Comparison of ENCODE assay signal across 8 mouse cellular contexts in the genomic region with DNA sequence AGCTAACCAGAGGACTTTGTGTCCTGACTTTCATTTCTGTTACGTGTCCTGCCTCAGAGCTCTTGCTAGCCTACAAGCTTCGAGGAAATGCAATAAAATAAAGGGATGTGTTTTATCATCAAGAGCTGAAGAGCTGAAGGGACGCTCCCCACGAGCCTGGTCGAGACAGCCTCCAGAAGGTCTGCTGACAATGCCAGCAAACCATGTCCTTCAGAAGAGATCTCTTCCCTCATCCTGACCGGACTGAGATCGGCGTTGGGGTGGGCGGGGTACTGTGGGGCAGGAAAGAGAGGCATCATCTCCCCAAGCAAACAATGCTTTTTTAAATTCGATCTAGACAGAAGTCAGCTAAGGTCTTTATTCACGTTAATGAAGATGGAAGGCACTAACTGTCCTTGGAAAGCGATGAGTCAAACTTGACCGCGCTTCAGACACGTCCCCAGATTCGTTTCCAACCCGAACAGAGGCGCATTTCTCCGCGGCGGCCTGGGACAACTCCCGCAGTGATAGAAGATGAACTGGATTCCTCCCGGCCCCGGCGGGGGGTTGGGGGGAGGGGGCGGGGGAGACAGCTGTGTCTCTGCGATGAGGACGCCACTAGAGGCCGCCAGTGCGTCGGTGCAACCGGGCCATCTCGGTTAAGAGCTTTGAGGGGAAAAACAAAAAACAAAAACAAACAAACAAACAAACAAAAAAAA. TPM values are rescaled to one million over a fixed set of nuclear protein-coding genes. Genes with fewer than 3 reads are reported as not detected.
A peak's percentile ranks its signal among the peaks of the same experiment; 100 is the strongest.
DNase-seq lines count a peak whose midpoint lies in the region; ATAC-seq and TF ChIP-seq lines count a peak whose summit lies in the region.

No protein-coding gene starts in this region.

- TF ChIP-seq CTCF in ES-Bruce4 (IDR thresholded peaks at IDR 0.05; ENCODE audit: low read depth, low read length): peak; percentile 59
- peak; percentile 61 for TF ChIP-seq CTCF in forebrain, postnatal 0 days (IDR thresholded peaks at IDR 0.05; ENCODE audit: low read depth)

- H3K4me1 ChIP-seq in ES-Bruce4 (ENCODE audit: control insufficient read depth, insufficient read depth, low read length): no peaks in the 10 kb centered on the region
- H3K4me1 ChIP-seq in brown adipose tissue, adult 24 weeks (ENCODE audit: control insufficient read depth, insufficient read depth, insufficient read length, low read length): 0 out of 2 replicates have a peak, but pooled peaks cover 2% of the 10 kb centered on the region
- H3K4me1 ChIP-seq in forebrain, postnatal 0 days (ENCODE audit: insufficient read depth): 0 out of 2 replicates have a peak, but pooled peaks cover 8% of the 10 kb centered on the region
- H3K4me1 ChIP-seq in hindbrain, embryonic 12.5 days: peaks cover 37% of the 10 kb centered on the region
- peaks cover 27% of the 10 kb centered on the region for H3K4me1 ChIP-seq in midbrain, embryonic 11.5 days (ENCODE audit: control insufficient read depth, insufficient read depth, low read length)

- no peak for TF ChIP-seq POLR2A in ES-Bruce4 (IDR thresholded peaks at IDR 0.05; ENCODE audit: insufficient read depth, low read length)

- peak overlapping the region; percentile 87 for H3K4me2 ChIP-seq in forebrain, postnatal 0 days (ENCODE audit: low read depth)
- H3K4me2 ChIP-seq in hindbrain, embryonic 12.5 days (replicated peaks): peak overlapping the region; percentile 86
- peak overlapping the region; percentile 65 for H3K4me2 ChIP-seq in midbrain, embryonic 11.5 days

- peak overlapping the region; percentile 22 for H3K4me3 ChIP-seq in ES-Bruce4 (ENCODE audit: low read depth, low read length)
- peak overlapping the region; percentile 59 for H3K4me3 ChIP-seq in brown adipose tissue, adult 24 weeks (ENCODE audit: insufficient read depth, low read depth, low read length)
- H3K4me3 ChIP-seq in forebrain, postnatal 0 days (ENCODE audit: low read depth, low read length): peak overlapping the region; percentile 37
- peak overlapping the region; percentile 38 for H3K4me3 ChIP-seq in hindbrain, embryonic 12.5 days
- H3K4me3 ChIP-seq in midbrain, embryonic 11.5 days (ENCODE audit: low read depth, low read length): peak overlapping the region; percentile 30

- H3K27me3 ChIP-seq in ES-Bruce4 (ENCODE audit: control insufficient read depth, insufficient read depth, low read length, poor library complexity, severe bottlenecking): no peaks in the 10 kb centered on the region
- peaks cover 15% of the 10 kb centered on the region; the same call in 1 of the 2 replicates for H3K27me3 ChIP-seq in forebrain, postnatal 0 days (ENCODE audit: insufficient read depth, low read length)
- H3K27me3 ChIP-seq in hindbrain, embryonic 12.5 days: peaks cover 68% of the 10 kb centered on the region
- H3K27me3 ChIP-seq in midbrain, embryonic 11.5 days (ENCODE audit: control insufficient read depth, insufficient read depth, low read length): peaks cover 53% of the 10 kb centered on the region

- H3K9ac ChIP-seq in ES-Bruce4 (ENCODE audit: low read depth, poor library complexity, severe bottlenecking): no peak overlapping the region
- peak overlapping the region; percentile 34; the same call in 1 of the 2 replicates for H3K9ac ChIP-seq in forebrain, postnatal 0 days
- H3K9ac ChIP-seq in hindbrain, embryonic 12.5 days: peak overlapping the region; percentile 53
- H3K9ac ChIP-seq in midbrain, embryonic 11.5 days (ENCODE audit: low read length): peak overlapping the region; percentile 26; the same call in 1 of the 2 replicates

- peak; percentile 81 for DNase-seq in forebrain, postnatal 0 days
- peak; percentile 69 to 93 for DNase-seq in left cerebral cortex, postnatal 10 days (ENCODE audit: extremely low spot score in 1 of 2, low spot score in 2 of 2)
- DNase-seq in midbrain, embryonic 11.5 days (ENCODE audit: low spot score, missing footprints): peak; percentile 94
- DNase-seq in skeletal muscle tissue, adult 2 months (ENCODE audit: low read depth, low spot score): peak; percentile 64

- no peak for TF ChIP-seq EP300 in ES-Bruce4 (IDR thresholded peaks at IDR 0.05; ENCODE audit: insufficient read depth, low read depth, low read length)

- H3K36me3 ChIP-seq in ES-Bruce4 (ENCODE audit: control insufficient read depth, insufficient read depth, low read length, poor library complexity, severe bottlenecking): no peaks in the 10 kb centered on the region
- no peaks in the 10 kb centered on the region for H3K36me3 ChIP-seq in forebrain, postnatal 0 days (ENCODE audit: insufficient read depth)
- no peaks in the 10 kb centered on the region for H3K36me3 ChIP-seq in hindbrain, embryonic 12.5 days
- H3K36me3 ChIP-seq in midbrain, embryonic 11.5 days (ENCODE audit: control insufficient read depth, insufficient read depth, low read length): no peaks in the 10 kb centered on the region

- no peak overlapping the region for H3K27ac ChIP-seq in ES-Bruce4 (ENCODE audit: insufficient read depth, low read length)
- H3K27ac ChIP-seq in brown adipose tissue, adult 24 weeks (replicated peaks; ENCODE audit: low read depth, low read length): peak overlapping the region; percentile 86
- peak overlapping the region; percentile 71 for H3K27ac ChIP-seq in forebrain, postnatal 0 days (ENCODE audit: low read depth, low read length)
- no peak overlapping the region for H3K27ac ChIP-seq in hindbrain, embryonic 12.5 days
- H3K27ac ChIP-seq in midbrain, embryonic 11.5 days (ENCODE audit: low read depth, low read length): no peak overlapping the region

- no peaks in the 10 kb centered on the region for H3K9me3 ChIP-seq in ES-Bruce4 (replicated peaks; ENCODE audit: control insufficient read depth, insufficient read depth, low read length, poor library complexity, severe bottlenecking)
- H3K9me3 ChIP-seq in forebrain, postnatal 0 days (ENCODE audit: low read length): no peaks in the 10 kb centered on the region
- H3K9me3 ChIP-seq in hindbrain, embryonic 12.5 days (replicated peaks): no peaks in the 10 kb centered on the region
- no peaks in the 10 kb centered on the region for H3K9me3 ChIP-seq in midbrain, embryonic 11.5 days (ENCODE audit: control insufficient read depth, low read length)

- no peak for ATAC-seq in forebrain, postnatal 0 days
- ATAC-seq in hindbrain, embryonic 12.5 days (ENCODE audit: low FRiP score): peak; percentile 24
- peak; percentile 34; the same call in 1 of the 2 replicates for ATAC-seq in midbrain, embryonic 11.5 days (ENCODE audit: low FRiP score)
- ATAC-seq in inflammation-experienced regulatory T-cells, adult 6 months: no peak

- intact Hi-C loops in left cerebral cortex, postnatal 10 days (cut with DNase I): loop anchor here (2.0 to 10.0 kb wide), 7 partner anchors 502 to 1972 kb away; no protein-coding TSS in a partner anchor

- 1% methylated on average over 33 of the region's 33 CpGs for WGBS in forebrain, postnatal 0 days
- under 1% methylated on average over 31 of the region's 33 CpGs for WGBS in hindbrain, embryonic 12.5 days
- under 1% methylated on average over 33 of the region's 33 CpGs for WGBS in midbrain, embryonic 11.5 days

RNA-seq across cellular contexts. Expression of gene Gm37419, which starts 5.2 kb away (rescaled TPM):
- not detected in 2 replicates for polyA plus RNA-seq in ES-Bruce4 (2011; ENCODE audit: insufficient read depth, insufficient read length, low read depth, missing spikeins)
- not detected in 2 replicates for polyA plus RNA-seq in brown adipose tissue, adult 24 weeks (2012; ENCODE audit: insufficient read depth, insufficient read length, missing spikeins)
- total RNA-seq in forebrain, postnatal 0 days (2014; rRNA removed): not detected in 2 replicates
- polyA plus RNA-seq in forebrain, postnatal 0 days (2015; fragmentation: Nextera tagmentation; extraction: Ambion mirVana): not detected in 2 replicates
- not detected in 2 replicates for polyA plus RNA-seq in hindbrain, embryonic 12.5 days (2016; fragmentation: Nextera tagmentation; extraction: Ambion mirVana)
- not detected for total RNA-seq in left cerebral cortex, postnatal 10 days (2021)
- polyA plus RNA-seq in midbrain, embryonic 11.5 days (2014; fragmentation: Nextera tagmentation; extraction: Ambion mirVana): not detected in 2 replicates
- not detected for polyA plus RNA-seq in inflammation-experienced regulatory T-cells, adult 6 months (2017; shearing (Covaris generic))

RNA-seq across cellular contexts. Expression of gene Bcl6, which starts 5.6 kb away (rescaled TPM):
- polyA plus RNA-seq in ES-Bruce4 (2011; ENCODE audit: insufficient read depth, insufficient read length, low read depth, missing spikeins): 5.0 and 5.6 TPM in 2 replicates
- 20.3 and 66.4 TPM in 2 replicates for polyA plus RNA-seq in brown adipose tissue, adult 24 weeks (2012; ENCODE audit: insufficient read depth, insufficient read length, missing spikeins)
- total RNA-seq in forebrain, postnatal 0 days (2014; rRNA removed): 7.5 and 9.2 TPM in 2 replicates
- polyA plus RNA-seq in forebrain, postnatal 0 days (2015; fragmentation: Nextera tagmentation; extraction: Ambion mirVana): 0.69 and 0.92 TPM in 2 replicates
- polyA plus RNA-seq in hindbrain, embryonic 12.5 days (2016; fragmentation: Nextera tagmentation; extraction: Ambion mirVana): 0.12 and 0.18 TPM in 2 replicates
- 10 to 100 TPM; 23.0 to 25.8 TPM for total RNA-seq in left cerebral cortex, postnatal 10 days (2021)
- polyA plus RNA-seq in midbrain, embryonic 11.5 days (2014; fragmentation: Nextera tagmentation; extraction: Ambion mirVana): 0.11 TPM in 1 of 2 replicates, not detected in the other
- polyA plus RNA-seq in inflammation-experienced regulatory T-cells, adult 6 months (2017; shearing (Covaris generic)): 10 to 100 TPM in 2 of 3 experiments, 1 to 10 TPM in 1; 8.4 to 28.5 (median 10.2) TPM

RNA-seq across cellular contexts. Expression of gene Rtp2, which starts 50.8 kb away (rescaled TPM):
- polyA plus RNA-seq in ES-Bruce4 (2011; ENCODE audit: insufficient read depth, insufficient read length, low read depth, missing spikeins): not detected in 2 replicates
- not detected in 2 replicates for polyA plus RNA-seq in brown adipose tissue, adult 24 weeks (2012; ENCODE audit: insufficient read depth, insufficient read length, missing spikeins)
- total RNA-seq in forebrain, postnatal 0 days (2014; rRNA removed): 0.38 and 0.62 TPM in 2 replicates
- polyA plus RNA-seq in forebrain, postnatal 0 days (2015; fragmentation: Nextera tagmentation; extraction: Ambion mirVana): 0.24 and 0.36 TPM in 2 replicates
- polyA plus RNA-seq in hindbrain, embryonic 12.5 days (2016; fragmentation: Nextera tagmentation; extraction: Ambion mirVana): not detected in 2 replicates
- total RNA-seq in left cerebral cortex, postnatal 10 days (2021): under 1 TPM in 1 of 2 experiments, not detected in 1; 0.45 TPM
- polyA plus RNA-seq in midbrain, embryonic 11.5 days (2014; fragmentation: Nextera tagmentation; extraction: Ambion mirVana): not detected in 2 replicates
- polyA plus RNA-seq in inflammation-experienced regulatory T-cells, adult 6 months (2017; shearing (Covaris generic)): not detected

Comparison
In these comparisons a context has a peak if more than half of its experiments do, and no peak if none do; other contexts are left out.
1. H3K27ac ChIP-seq: peak in brown adipose tissue, adult 24 weeks (single experiment) and forebrain, postnatal 0 days (single experiment); none in ES-Bruce4 (single experiment), hindbrain, embryonic 12.5 days (single experiment) and midbrain, embryonic 11.5 days (single experiment).
2. ATAC-seq: peak in hindbrain, embryonic 12.5 days (single experiment) and midbrain, embryonic 11.5 days (single experiment); none in forebrain, postnatal 0 days (single experiment) and inflammation-experienced regulatory T-cells, adult 6 months (single experiment).
3. Peak in every context shown above with its lines, with median percentiles within 50 percentile points of each other: H3K4me3 ChIP-seq, DNase-seq and H3K4me2 ChIP-seq.